Mouse (Mus musculus) adrenal gland, postnatal 4 days (tissue): ENCODE data around the gene Lin7c. TPM values are rescaled to one million over a fixed set of nuclear protein-coding genes. Genes with fewer than 3 reads are reported as not detected.

Experiments used
- DNase-seq, 2 experiments: peaks; one replicate each; pipeline ENCODE4 v3.0.0; 2021 to 2022; ENCODE audit warnings: low spot score in 2 of 2, mixed read lengths in 2 of 2
- total RNA-seq, 2 experiments: library from RNA; stranded (reverse); gene quantifications; 2 replicates each; pipeline ENCODE4 v1.2.3; 2021

Lin7c gene
- total RNA-seq, 2 experiments from 2014 or later = 91.0 to 94.8 TPM

GRCm38 (mm10) chr2:109936410-109936755, 45.7 kb downstream of the Lin7c start:
- no peak for DNase-seq

DNA sequence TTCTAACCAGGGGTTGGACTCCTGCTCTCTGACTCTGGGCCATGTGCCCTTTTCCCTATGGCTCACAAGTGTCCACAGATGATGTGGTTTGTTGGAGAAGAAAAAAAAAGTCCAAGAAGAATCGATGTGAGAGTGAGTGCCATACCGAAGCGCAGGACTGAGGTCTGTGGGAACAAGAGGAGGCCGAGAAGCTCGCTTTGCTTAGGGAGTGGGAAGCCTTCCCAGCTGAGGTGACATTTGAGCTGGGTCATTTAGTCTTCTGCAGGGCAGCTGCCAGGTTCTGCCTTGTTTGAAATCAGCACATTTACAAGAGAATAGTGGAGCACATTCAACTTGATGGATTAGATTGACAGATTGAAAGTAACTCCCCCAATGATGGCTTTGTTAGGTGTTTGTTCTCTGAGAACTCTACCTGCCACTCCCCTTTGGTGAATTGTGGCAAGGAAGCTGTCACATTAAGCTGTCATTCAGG, 51.4 kb downstream of the Lin7c start:
- no peak for DNase-seq

- DNase-seq = no peak
Measured at GRCm38 (mm10) chr2:109942810-109943570, 52.3 kb downstream of the Lin7c start.

DNA sequence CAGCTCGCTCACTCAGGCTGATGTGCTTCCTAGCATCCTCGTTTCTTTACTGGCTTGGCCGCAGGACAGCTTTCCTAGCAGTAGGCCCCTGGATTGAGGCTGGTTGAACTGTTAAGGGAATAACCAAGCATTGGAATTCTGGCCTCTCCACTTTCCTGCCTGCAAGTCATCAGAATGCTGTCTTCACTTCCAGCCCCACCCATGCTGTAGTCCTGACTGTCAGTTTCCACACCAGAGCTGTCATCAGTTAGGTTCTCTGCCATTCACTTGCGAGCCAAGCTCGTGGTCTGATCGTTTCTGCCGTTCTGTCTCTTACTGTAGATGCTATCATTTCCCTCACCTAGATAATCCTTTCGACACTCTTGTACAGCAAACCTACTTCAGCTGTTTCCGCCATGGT, 54.3 kb downstream of the Lin7c start:
- no peak for DNase-seq

DNA sequence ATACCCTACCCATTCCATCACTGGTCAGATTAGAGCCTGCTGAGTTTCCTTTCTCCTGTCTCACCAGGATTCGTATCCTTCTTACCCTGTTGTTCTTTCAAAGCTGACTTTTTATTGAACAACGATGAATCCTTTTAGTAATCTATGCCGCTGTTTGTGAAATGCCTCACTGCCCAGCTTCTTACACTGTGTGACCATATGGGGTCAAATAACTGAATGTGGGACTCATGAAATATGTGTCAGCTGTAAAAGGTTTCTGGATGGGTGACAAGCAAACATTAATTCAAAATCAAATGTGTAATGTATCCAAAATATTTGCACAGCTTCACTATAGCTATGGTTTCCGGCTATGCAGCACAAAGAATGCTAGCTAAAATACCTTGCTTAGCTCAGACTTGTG, 54.9 kb downstream of the Lin7c start:
- no peak for DNase-seq

DNA sequence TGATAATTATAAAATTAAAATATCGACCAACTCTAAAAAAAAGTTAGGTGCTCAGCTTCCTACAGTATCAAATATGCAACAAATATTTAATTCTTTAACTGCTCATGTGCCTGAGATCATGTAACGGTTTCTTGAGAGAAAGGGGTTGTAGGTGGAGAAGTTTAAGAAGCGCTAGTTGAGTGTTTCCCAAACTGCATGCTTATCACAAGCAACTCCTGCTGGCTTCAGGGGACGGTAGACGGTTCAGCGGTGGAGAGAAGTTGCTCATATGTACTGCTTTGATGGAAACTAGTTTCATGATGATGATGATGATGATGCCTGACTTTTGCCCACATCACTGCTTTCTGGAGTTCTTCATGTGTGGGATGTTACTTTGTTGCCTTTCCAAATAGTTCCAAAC, 55.8 kb downstream of the Lin7c start:
- no peak for DNase-seq

GRCm38 (mm10) chr2:109949519-109949918, 58.9 kb downstream of the Lin7c start:
- DNase-seq = no peak

DNA sequence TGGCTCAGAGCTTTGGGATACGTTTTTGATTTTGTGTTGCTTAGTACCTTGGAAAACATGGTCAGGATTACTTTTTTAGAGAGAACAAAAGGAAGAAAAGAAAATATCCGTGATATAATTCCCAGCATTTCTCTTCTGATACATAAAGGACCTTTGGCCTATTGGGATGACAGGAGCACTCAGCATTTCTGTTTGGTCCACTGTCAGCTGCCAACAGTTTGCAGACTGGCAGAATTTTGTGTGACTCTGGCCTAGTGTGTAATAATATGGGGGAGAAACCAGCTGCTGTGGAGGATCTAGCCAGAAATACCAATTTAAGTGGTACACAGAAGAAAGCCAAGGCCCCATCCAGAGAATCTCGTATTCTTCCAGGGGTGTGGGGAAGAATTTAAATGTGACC, 59.7 kb downstream of the Lin7c start:
- no peak for DNase-seq

Other genes starting within 250 kb of the Lin7c start
- under 1 TPM; 0.28 to 0.31 TPM for gene Bdnf, start 216.2 kb upstream of the Lin7c start, total RNA-seq
- gene Lgr4, start 26.8 kb downstream of the Lin7c start, total RNA-seq = 100 to 1,000 TPM; 108 to 133 TPM
- 10 to 100 TPM; 25.0 to 31.0 TPM for gene Ccdc34, start 127.0 kb downstream of the Lin7c start, total RNA-seq